Mouse (Mus musculus) brain, embryonic 14.5 days (tissue): ENCODE measurements around the gene Slfn8.

Source experiments
- CTCF ChIP-seq: fragments of 200-500 bp; IDR thresholded peaks from 2 replicates; pipeline ENCODE4 v1.5.1; 2012; ENCODE audit warnings: inconsistent platforms, mild to moderate bottlenecking, moderate library complexity, borderline replicate concordance; ENCODE audit not compliant: insufficient read depth, insufficient read length; ENCODE audit errors: extremely low read depth
- POLR2A ChIP-seq: fragments of 200-500 bp; IDR thresholded peaks from 2 replicates; pipeline ENCODE4 v1.6.1; 2012; ENCODE audit warnings: mild to moderate bottlenecking, inconsistent platforms, borderline replicate concordance; ENCODE audit not compliant: poor library complexity, insufficient read depth, insufficient read length, severe bottlenecking; ENCODE audit errors: extremely low read depth

DNA sequence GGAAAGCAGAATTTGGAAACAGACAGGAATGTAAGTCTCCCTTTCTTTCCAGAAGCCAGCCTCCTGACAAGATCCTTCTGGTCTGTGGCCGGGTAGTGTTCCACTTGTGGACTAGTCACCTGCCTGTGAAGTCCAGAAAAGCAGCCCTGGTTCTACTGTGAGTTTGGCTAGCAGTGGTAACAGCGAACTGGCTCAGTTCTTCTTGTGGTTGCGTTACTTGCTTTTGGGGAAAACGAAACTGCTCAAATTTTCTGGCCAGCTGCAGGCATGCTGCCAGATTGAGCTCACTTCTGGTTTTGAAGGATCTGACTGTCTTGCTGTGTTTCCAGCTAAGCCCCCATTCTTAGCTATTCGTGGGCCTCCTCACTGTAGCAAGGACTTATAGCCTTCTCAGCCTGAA is at the start of gene Slfn8:
- TF ChIP-seq POLR2A, result no peak
- TF ChIP-seq CTCF, result no peak
